Mouse (Mus musculus): ENCODE results near the gene Wwtr1.

Wwtr1 gene

GRCm38 (mm10) chr3:57563627-57564026, 12.1 kb downstream of the Wwtr1 start:
- intact Hi-C loops (cut with DNase I): no loop called here

- intact Hi-C loops (cut with DNase I): no loop called here
These were observed 12.7 kb downstream of the Wwtr1 start for GRCm38 (mm10) chr3:57562996-57563506.

DNA sequence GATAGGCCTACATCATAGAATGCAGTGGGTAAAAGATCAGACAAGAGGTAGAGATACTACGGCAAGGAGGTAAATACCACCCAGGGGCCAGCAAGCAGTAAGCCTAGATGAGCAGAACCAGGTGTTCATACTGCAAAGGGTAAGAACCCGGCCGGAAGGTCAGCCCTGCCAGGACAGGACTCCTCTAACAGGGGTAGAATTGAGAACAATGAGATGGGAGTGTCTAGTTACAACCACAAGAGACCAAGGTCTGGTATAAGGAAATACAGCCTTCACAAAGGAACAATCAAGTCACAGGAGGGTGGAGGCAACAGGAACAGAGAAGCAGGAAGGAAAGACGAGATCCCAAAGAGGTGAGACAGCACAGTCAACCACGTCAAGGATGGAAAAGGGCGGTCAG, 16.9 kb downstream of the Wwtr1 start:
- intact Hi-C loops (cut with DNase I): no loop called here

DNA sequence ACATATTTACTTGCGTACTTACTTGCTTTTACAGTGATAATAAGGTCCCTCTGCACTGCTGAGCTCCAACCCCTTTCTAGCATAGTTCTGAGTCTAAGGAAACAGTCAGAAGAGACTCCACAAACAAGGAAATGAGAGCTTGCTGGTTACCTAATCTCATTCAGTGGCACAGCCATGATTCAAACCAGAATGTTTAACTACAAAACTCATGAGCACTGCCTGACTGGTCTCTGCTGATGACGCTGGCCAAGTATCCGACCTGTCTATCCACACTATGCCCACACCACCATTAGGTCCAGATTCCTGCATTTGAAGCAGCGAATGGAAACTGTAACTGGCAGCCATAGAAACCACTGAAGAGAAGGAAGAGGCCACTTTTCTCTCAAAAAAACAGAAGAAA, 18.3 kb downstream of the Wwtr1 start:
- intact Hi-C loops (cut with DNase I): no loop called here

DNA sequence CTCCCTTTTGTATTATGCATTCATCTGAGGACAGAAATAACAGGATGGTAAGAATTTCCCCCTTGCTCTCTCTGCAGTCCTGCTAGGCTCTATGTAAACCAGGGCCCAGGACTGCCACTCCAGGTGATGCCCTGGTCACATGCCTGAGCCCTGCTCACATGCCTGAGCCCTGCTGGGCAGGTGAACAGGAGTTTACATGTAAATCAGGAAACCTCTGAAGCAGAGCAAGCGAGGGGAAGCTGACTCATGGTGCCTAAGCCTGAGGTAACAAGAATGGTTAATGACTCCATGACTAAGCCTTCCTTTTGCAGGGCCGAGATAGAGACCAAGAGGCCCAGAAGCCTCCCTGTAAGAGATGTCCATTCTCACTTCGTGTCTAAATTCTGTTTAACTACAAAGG, 20.1 kb downstream of the Wwtr1 start:
- intact Hi-C loops (cut with DNase I): no loop called here

GRCm38 (mm10) chr3:57554890-57555239, 20.8 kb downstream of the Wwtr1 start:
- intact Hi-C loops (cut with DNase I): no loop called here

DNA sequence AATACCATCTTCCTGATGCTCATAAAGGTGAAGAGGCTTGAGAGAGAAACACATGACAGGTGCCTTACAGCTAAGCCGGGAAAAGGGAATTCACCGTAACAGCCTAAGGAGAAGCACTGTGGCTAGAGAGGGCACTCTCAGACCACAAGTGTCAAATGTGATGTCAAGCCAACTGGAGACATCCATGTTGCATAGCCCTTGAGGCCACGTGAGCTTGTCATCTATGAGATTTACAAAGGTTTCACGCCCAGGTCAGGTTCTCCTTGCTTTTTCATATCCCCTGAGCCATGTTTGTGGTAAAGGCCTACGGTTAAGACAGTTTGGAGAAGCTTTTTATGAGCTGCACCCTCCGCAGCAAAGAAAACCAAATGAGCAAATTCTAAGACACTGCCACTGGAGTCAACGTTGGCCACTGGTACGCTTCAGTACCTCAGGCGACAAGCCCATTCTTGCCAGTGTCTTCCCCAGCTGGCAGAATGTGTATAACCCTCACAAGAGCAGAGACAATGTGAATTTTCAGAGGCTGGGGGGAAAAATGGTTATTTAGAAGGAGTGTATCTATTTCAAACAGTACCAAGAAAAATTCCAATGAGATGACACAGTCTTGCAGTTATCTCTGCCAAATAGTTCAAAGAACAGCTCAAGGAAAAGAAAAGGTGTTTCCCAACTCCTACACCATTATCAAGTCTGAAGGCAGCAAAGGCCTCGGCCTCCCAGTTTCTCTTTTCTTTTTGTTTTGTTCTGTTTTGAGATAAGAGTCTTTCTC, 21.4 kb downstream of the Wwtr1 start:
- intact Hi-C loops (cut with DNase I): no loop called here

DNA sequence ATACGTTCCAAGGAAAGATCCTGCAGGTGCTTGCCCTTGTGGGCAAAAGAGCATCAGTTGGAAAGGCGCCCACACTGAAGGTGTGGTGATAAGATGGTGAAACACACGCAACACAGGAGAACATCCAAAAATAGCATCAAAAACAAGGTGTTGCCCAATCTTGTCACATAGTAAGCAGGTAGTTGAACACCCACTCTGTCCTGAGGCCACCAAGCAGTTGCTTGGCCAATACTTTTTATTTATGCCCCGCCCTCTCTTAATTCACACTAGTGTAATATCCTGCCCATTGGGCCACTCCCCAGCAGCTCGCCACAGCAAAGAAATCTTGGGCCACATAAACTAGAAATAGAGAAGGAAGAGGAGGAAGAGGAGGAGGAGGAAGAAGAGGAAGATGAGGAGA, 22.6 kb downstream of the Wwtr1 start:
- intact Hi-C loops (cut with DNase I): no loop called here

DNA sequence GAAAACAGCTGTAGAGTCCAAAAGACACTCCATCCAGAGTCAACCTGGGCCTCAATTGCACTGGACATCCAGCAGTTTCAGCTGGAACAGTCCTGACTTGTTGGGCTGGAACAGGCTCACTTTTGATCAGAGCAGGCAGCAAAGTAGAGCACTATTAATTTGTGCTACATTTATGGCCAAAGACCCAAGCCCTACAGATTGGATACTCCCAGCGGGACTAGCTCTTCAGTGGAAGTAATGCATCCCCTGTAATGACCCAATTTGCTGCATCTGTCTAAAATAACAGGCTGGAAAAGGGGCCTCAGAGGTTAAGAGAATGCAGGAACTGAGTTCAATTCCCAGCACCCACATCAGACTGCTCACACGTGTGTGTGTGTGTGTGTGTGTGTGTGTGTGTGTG, 24.5 kb downstream of the Wwtr1 start:
- intact Hi-C loops (cut with DNase I): no loop called here

DNA sequence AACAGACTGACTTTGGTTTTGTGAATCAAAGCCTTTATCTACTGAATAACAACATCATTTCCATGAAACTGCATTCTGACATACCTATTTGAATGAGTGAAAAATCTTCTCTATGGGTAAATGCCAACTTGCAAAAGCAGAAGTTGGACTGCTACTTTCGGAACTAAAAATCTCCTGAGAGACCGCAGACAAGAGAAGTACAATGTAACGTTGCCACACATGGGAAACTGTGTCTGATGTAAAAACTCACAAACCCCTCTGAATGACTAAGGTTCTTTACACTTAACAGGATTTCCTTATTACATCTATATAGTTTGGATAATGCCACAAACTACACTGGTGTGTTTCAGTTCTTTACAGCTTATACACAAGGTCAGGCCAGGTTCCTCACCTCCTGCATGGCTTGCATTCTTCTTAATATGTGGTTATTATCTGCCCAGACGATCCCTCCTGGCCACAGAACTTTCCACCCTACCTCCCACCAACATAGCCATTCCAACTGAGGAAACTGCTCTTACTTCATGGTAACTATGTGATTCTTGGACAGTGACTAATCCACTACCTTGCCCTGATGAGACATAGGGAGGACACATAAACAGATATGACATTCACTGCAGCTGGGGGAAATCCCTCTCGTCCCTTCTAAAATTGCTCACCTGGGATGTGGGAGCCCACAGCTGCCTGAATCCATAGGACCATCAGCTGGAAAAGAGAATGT, 25.1 kb downstream of the Wwtr1 start:
- intact Hi-C loops (cut with DNase I): no loop called here

GRCm38 (mm10) chr3:57544154-57544553, 31.6 kb downstream of the Wwtr1 start:
- intact Hi-C loops (cut with DNase I): no loop called here

GRCm38 (mm10) chr3:57542848-57543380, 32.8 kb downstream of the Wwtr1 start:
- intact Hi-C loops (cut with DNase I): no loop called here

DNA sequence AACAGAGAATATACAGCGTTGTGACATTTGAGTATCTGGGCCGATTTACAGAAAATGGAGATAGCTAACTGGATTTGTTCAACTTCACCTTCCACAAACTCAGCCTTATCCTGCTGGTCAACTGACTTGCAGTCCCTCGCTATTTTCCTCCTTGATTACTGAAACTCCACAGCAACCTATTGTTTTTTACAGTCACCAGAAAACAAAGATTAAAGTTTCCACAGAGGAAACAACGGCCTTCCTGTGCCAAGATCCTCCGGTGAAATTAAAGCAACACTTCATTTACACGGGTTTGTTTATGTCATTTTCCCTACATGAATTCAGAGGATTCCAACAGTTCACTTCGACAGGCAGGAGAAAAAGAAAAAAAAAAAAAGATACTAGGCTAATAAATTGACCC, 34.5 kb downstream of the Wwtr1 start:
- intact Hi-C loops (cut with DNase I): no loop called here

DNA sequence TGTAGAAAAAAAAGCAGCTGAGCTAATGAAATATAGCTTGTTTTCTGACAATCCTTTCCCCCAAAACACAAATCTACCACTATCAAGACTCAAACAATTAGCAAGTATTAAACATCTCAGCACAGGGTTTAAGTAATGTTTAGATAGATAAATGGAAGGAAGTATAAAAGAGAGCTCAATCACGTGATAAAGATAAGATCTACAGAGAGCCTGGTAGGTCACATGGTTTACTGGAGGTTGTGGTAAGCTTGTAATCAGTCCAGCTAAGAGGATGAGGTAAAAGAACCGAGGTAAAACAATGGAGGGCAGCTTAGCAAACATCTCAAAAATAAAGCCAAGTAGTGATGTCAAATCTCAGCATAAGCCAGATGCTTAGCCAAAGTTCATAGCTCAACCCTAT, 35.2 kb downstream of the Wwtr1 start:
- intact Hi-C loops (cut with DNase I): no loop called here

GRCm38 (mm10) chr3:57535483-57536185, 40.1 kb downstream of the Wwtr1 start:
- intact Hi-C loops (cut with DNase I): no loop called here

DNA sequence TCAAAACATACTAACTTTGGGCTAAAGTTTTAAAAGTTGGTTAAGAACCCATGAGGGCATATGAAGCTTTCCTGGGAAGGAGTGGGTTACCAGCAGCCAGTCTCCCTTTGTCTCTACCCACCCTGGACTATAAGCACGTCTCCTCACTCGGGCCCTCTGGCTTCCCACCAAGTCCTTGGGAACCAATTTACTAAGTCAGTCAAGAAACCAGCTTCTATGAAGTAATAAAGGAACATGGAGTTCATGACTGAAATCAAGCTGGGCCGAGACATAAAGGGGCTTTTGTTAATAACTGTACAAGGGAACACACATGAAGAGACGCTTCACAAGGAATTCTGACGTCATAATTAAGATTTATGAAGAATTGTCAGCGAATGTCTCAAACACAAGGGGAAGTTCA, 41.3 kb downstream of the Wwtr1 start:
- intact Hi-C loops (cut with DNase I): no loop called here

DNA sequence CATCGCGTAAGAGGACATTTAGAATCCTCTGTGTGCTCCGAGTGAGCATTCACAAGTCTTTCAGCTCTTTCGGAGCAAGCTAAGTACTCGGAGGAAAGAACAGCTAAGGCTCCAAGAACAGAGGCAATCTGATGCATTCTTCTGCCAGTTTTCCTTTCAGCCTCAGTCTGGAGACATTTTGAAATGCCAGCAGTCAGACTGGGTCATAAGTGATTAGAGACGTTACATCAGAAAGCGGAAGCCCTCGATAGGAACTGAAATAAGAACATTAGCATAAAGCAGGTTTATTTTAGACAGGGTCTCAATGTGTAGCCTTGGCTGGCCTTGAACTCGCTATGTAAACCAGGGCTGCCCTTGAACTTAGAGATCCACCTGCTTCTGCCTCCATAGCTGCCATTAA, 41.8 kb downstream of the Wwtr1 start:
- intact Hi-C loops (cut with DNase I): no loop called here

- intact Hi-C loops (cut with DNase I): no loop called here
These were observed 42.6 kb downstream of the Wwtr1 start for GRCm38 (mm10) chr3:57532991-57533725.

DNA sequence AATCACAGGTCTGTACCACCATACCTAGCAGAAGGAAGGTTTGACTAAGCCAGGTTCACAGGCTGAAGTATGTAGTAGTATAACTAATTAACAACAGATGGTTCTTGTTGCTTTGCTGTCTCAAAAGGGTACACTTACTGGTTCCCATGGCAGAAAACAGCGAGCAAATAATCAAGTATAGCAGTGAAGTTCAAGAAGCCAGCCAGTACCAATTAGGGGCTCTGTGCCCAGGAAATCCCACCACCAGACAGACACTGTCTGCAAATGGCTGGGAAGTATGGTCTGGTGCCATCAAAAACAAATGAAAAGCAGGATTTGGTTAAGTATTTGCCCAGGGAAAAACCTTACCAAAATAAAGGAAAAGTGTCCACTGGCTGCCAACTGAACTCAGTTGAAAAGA, 44.9 kb downstream of the Wwtr1 start:
- intact Hi-C loops (cut with DNase I): no loop called here

GRCm38 (mm10) chr3:57530221-57530620, 45.5 kb downstream of the Wwtr1 start:
- intact Hi-C loops (cut with DNase I): no loop called here

DNA sequence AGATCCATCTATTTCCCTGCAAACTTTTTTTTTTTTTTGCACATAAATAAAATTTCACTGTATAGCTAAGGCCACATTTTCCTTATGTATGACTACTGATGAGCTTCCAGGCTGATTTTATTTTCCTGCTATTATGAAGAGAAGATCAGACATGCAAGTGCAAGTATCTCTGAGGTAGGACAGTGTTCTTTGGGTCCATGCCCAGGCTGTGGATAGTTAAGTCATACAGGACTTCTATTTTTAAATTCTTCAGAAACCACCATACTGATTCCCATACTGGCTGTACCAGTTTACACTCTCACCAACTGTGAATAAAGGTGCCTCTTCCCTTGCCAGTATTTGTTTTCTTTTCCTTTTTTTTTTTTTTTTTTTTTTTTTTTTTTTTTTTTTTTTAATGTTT, 48.6 kb downstream of the Wwtr1 start:
- intact Hi-C loops (cut with DNase I): no loop called here

Measured in adrenal gland (tissue).